Mouse (Mus musculus): ENCODE data around the gene Sox30. TPM values are rescaled to one million over a fixed set of nuclear protein-coding genes. Genes with fewer than 3 reads are reported as not detected.

Sox30 gene
- polyA plus RNA-seq, 1 experiment from 2014 or later = not detected

- no peak overlapping the region for H3K4me3 ChIP-seq (ENCODE audit: low read length)
- no peaks in the 10 kb centered on the region for H3K27me3 ChIP-seq (replicated peaks; ENCODE audit: control insufficient read depth, insufficient read depth, low read length)
- no peak overlapping the region for H3K27ac ChIP-seq (ENCODE audit: low read depth, low read length)
- 81% methylated on average over 3 of the region's 3 CpGs for WGBS
- no peaks in the 10 kb centered on the region for H3K36me3 ChIP-seq (ENCODE audit: control insufficient read depth, insufficient read depth, low read length)
- H3K9ac ChIP-seq (ENCODE audit: low read depth, low read length) = no peak overlapping the region
- no peak overlapping the region for H3K4me2 ChIP-seq (ENCODE audit: low read length)
- peaks cover 4% of the 10 kb centered on the region for H3K9me3 ChIP-seq (ENCODE audit: control insufficient read depth, low read length)
- ATAC-seq = no peak
- H3K4me1 ChIP-seq (ENCODE audit: control insufficient read depth, insufficient read depth, low read depth, low read length) = no peaks in the 10 kb centered on the region; the same call in 1 of the 2 replicates
Observed at GRCm38 (mm10) chr11:45976061-45976460, 4.0 kb upstream of the Sox30 start.

- Histone ChIP-seq H3K36me3 (ENCODE audit: control insufficient read depth, insufficient read depth, low read length) (no peaks in the 10 kb centered on the region), H3K4me2 (ENCODE audit: low read length) (peak overlapping the region; percentile 93), H3K4me3 (ENCODE audit: low read length) (peak overlapping the region; percentile 71), H3K27me3 (replicated peaks; ENCODE audit: control insufficient read depth, insufficient read depth, low read length) (no peaks in the 10 kb centered on the region), H3K4me1 (ENCODE audit: control insufficient read depth, insufficient read depth, low read depth, low read length) (no peaks in the 10 kb centered on the region; the same call in 1 of the 2 replicates), H3K9ac (ENCODE audit: low read depth, low read length) (peak overlapping the region; percentile 85), H3K9me3 (ENCODE audit: control insufficient read depth, low read length) (peaks cover 4% of the 10 kb centered on the region), H3K27ac (ENCODE audit: low read depth, low read length) (no peak overlapping the region; the same call in 1 of the 2 replicates)
- ATAC-seq = no peak; the same call in 1 of the 2 replicates
- 37% methylated on average over 19 of the region's 19 CpGs for WGBS
Observed at GRCm38 (mm10) chr11:45980893-45981253, 763 bp downstream of the Sox30 start.

GRCm38 (mm10) chr11:45991604-45992003, 11.5 kb downstream of the Sox30 start:
- H3K36me3 ChIP-seq (ENCODE audit: control insufficient read depth, insufficient read depth, low read length) = no peaks in the 10 kb centered on the region

GRCm38 (mm10) chr11:45992087-45992486, 12.0 kb downstream of the Sox30 start:
- ATAC-seq = no peak
- Histone ChIP-seq H3K4me2 (ENCODE audit: low read length) (peak overlapping the region; percentile 53), H3K9ac (ENCODE audit: low read depth, low read length) (no peak overlapping the region), H3K36me3 (ENCODE audit: control insufficient read depth, insufficient read depth, low read length) (no peaks in the 10 kb centered on the region), H3K4me3 (ENCODE audit: low read length) (no peak overlapping the region; the same call in 1 of the 2 replicates), H3K27ac (ENCODE audit: low read depth, low read length) (no peak overlapping the region), H3K27me3 (replicated peaks; ENCODE audit: control insufficient read depth, insufficient read depth, low read length) (no peaks in the 10 kb centered on the region), H3K4me1 (ENCODE audit: control insufficient read depth, insufficient read depth, low read depth, low read length) (peaks cover 4% of the 10 kb centered on the region; the same call in 1 of the 2 replicates), H3K9me3 (ENCODE audit: control insufficient read depth, low read length) (no peaks in the 10 kb centered on the region)
- WGBS = 49% methylated on average over 13 of the region's 13 CpGs

More at GRCm38 (mm10) chr11:45991604-45992003, 11.5 kb downstream of the Sox30 start:
- H3K27me3 ChIP-seq (replicated peaks; ENCODE audit: control insufficient read depth, insufficient read depth, low read length) = no peaks in the 10 kb centered on the region
- H3K4me1 ChIP-seq (ENCODE audit: control insufficient read depth, insufficient read depth, low read depth, low read length) = peaks cover 4% of the 10 kb centered on the region; the same call in 1 of the 2 replicates
- WGBS = 6% methylated on average over 16 of the region's 16 CpGs
- H3K4me2 ChIP-seq (ENCODE audit: low read length) = peak overlapping the region; percentile 53
- peak overlapping the region; percentile 31; the same call in 1 of the 2 replicates for H3K9ac ChIP-seq (ENCODE audit: low read depth, low read length)
- ATAC-seq = no peak
- H3K9me3 ChIP-seq (ENCODE audit: control insufficient read depth, low read length) = no peaks in the 10 kb centered on the region
- peak overlapping the region; percentile 30 for H3K4me3 ChIP-seq (ENCODE audit: low read length)
- H3K27ac ChIP-seq (ENCODE audit: low read depth, low read length) = no peak overlapping the region

- no peak for ATAC-seq
- Histone ChIP-seq H3K9me3 (ENCODE audit: control insufficient read depth, low read length) (no peaks in the 10 kb centered on the region), H3K27me3 (replicated peaks; ENCODE audit: control insufficient read depth, insufficient read depth, low read length) (no peaks in the 10 kb centered on the region), H3K9ac (ENCODE audit: low read depth, low read length) (no peak overlapping the region), H3K4me3 (ENCODE audit: low read length) (no peak overlapping the region), H3K4me2 (ENCODE audit: low read length) (no peak overlapping the region), H3K4me1 (ENCODE audit: control insufficient read depth, insufficient read depth, low read depth, low read length) (no peaks in the 10 kb centered on the region), H3K27ac (ENCODE audit: low read depth, low read length) (no peak overlapping the region), H3K36me3 (ENCODE audit: control insufficient read depth, insufficient read depth, low read length) (no peaks in the 10 kb centered on the region)
- 17% methylated on average over 6 of the region's 6 CpGs for WGBS
Observed at GRCm38 (mm10) chr11:46016061-46016460, 36.0 kb downstream of the Sox30 start.

GRCm38 (mm10) chr11:46020246-46020645, 40.1 kb downstream of the Sox30 start:
- no peaks in the 10 kb centered on the region for H3K9me3 ChIP-seq (ENCODE audit: control insufficient read depth, low read length)
- WGBS = 67% methylated on average over 1 of the region's 1 CpGs
- no peak overlapping the region for H3K27ac ChIP-seq (ENCODE audit: low read depth, low read length)
- H3K36me3 ChIP-seq (ENCODE audit: control insufficient read depth, insufficient read depth, low read length) = no peaks in the 10 kb centered on the region
- H3K4me3 ChIP-seq (ENCODE audit: low read length) = no peak overlapping the region
- no peaks in the 10 kb centered on the region for H3K27me3 ChIP-seq (replicated peaks; ENCODE audit: control insufficient read depth, insufficient read depth, low read length)
- H3K4me1 ChIP-seq (ENCODE audit: control insufficient read depth, insufficient read depth, low read depth, low read length) = no peaks in the 10 kb centered on the region
- H3K9ac ChIP-seq (ENCODE audit: low read depth, low read length) = no peak overlapping the region
- H3K4me2 ChIP-seq (ENCODE audit: low read length) = no peak overlapping the region
- ATAC-seq = no peak

GRCm38 (mm10) chr11:46021850-46022249, 41.7 kb downstream of the Sox30 start:
- Histone ChIP-seq H3K9ac (ENCODE audit: low read depth, low read length) (no peak overlapping the region), H3K9me3 (ENCODE audit: control insufficient read depth, low read length) (no peaks in the 10 kb centered on the region), H3K4me3 (ENCODE audit: low read length) (no peak overlapping the region), H3K27ac (ENCODE audit: low read depth, low read length) (no peak overlapping the region), H3K4me2 (ENCODE audit: low read length) (no peak overlapping the region), H3K27me3 (replicated peaks; ENCODE audit: control insufficient read depth, insufficient read depth, low read length) (no peaks in the 10 kb centered on the region), H3K36me3 (ENCODE audit: control insufficient read depth, insufficient read depth, low read length) (no peaks in the 10 kb centered on the region), H3K4me1 (ENCODE audit: control insufficient read depth, insufficient read depth, low read depth, low read length) (no peaks in the 10 kb centered on the region)
- no peak for ATAC-seq

- no peak for ATAC-seq
- WGBS = 90% methylated on average over 6 of the region's 6 CpGs
- Histone ChIP-seq H3K4me2 (ENCODE audit: low read length) (no peak overlapping the region), H3K27ac (ENCODE audit: low read depth, low read length) (no peak overlapping the region), H3K27me3 (replicated peaks; ENCODE audit: control insufficient read depth, insufficient read depth, low read length) (no peaks in the 10 kb centered on the region), H3K9ac (ENCODE audit: low read depth, low read length) (no peak overlapping the region), H3K4me1 (ENCODE audit: control insufficient read depth, insufficient read depth, low read depth, low read length) (no peaks in the 10 kb centered on the region), H3K4me3 (ENCODE audit: low read length) (no peak overlapping the region), H3K9me3 (ENCODE audit: control insufficient read depth, low read length) (no peaks in the 10 kb centered on the region), H3K36me3 (ENCODE audit: control insufficient read depth, insufficient read depth, low read length) (no peaks in the 10 kb centered on the region)
Observed at GRCm38 (mm10) chr11:46022983-46023382, 42.9 kb downstream of the Sox30 start.

- ATAC-seq = peak; percentile 52; the same call in 1 of the 2 replicates
- WGBS = 33% methylated on average over 7 of the region's 7 CpGs
- H3K36me3 ChIP-seq (ENCODE audit: control insufficient read depth, insufficient read depth, low read length) = no peaks in the 10 kb centered on the region
- H3K4me2 ChIP-seq (ENCODE audit: low read length) = no peak overlapping the region
- no peak overlapping the region for H3K27ac ChIP-seq (ENCODE audit: low read depth, low read length)
- H3K4me3 ChIP-seq (ENCODE audit: low read length) = no peak overlapping the region
- H3K9ac ChIP-seq (ENCODE audit: low read depth, low read length) = no peak overlapping the region
- H3K4me1 ChIP-seq (ENCODE audit: control insufficient read depth, insufficient read depth, low read depth, low read length) = no peaks in the 10 kb centered on the region; the same call in 1 of the 2 replicates
- no peaks in the 10 kb centered on the region for H3K9me3 ChIP-seq (ENCODE audit: control insufficient read depth, low read length)
- no peaks in the 10 kb centered on the region for H3K27me3 ChIP-seq (replicated peaks; ENCODE audit: control insufficient read depth, insufficient read depth, low read length)
Observed at GRCm38 (mm10) chr11:46025962-46026392, 45.9 kb downstream of the Sox30 start.

Measured in hindbrain, embryonic 16.5 days (tissue).